Mouse (Mus musculus): Measurements from ENCODE around the gene Zbed3. TPM values are rescaled to one million over a fixed set of nuclear protein-coding genes. Genes with fewer than 3 reads are reported as not detected.

The Zbed3 gene
- 47.2 TPM for polyA plus RNA-seq (2021)

DNA sequence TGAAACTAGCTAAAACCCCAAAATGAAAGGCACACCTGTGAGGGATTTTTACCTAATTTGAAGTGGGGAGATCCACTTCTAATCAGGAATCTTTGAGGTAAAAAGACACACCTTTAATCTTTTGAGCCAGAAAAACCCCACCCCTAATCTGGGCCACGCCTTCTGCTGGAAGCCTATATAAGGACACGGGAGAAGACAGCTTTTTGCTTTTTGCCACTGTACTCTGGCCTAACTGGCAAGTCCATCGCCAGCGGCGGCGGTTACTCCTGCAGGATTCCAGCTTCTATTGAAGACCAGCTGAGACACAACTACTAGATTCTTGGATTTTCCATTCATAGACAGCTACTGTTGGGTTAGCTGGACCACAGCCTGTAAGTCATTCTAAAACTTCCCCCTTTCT, at the start of gene Zbed3:
Gene Zbed3 (plus strand): TSS at position 213 of the 400 bp plus-strand sequence.
- no peak for TF ChIP-seq CTCF (IDR thresholded peaks at IDR 0.05)
- POLR2A ChIA-PET = no interaction called here
- no peak for ATAC-seq
- in situ Hi-C loops (cut with MboI; ENCODE audit: low pct_unique_long_range_greater_than_20kb) = no loop called here
- DNase-seq (ENCODE audit: low read depth, low spot score) = no peak
- CTCF ChIA-PET = interaction anchor here (1.1 to 1.8 kb wide), 4 partner anchors 17 to 305 kb away, joined by 3 read pairs; no protein-coding TSS in a partner anchor
- H3K27me3 ChIP-seq = no peaks in the 10 kb centered on the region

DNA sequence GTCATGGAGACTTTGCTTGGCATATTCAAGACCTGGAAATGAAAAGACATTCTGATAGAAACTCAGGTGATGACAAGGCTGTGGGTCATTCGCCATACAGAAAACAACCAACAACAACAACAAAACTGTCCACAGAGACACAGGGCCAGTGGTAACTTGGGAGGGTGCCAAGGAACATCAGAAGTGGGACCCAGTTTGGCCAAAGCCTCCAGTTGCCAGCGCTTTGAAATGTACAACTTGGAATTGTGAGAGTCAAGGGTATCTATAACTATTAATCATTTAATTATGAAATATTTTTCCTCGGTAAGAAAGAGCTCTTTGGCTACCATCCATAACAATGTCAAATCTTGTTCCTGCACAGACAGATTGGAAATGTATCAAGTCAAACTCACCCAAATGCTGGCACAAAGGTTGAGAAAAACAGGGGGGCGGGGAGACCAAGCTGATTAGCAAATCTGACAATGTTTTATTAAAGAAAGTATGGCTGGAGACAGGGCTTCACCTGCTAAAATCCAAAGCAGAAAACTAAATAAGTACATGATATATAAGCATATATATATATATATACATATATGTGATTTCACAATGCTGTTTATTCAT, 44.9 kb upstream of the Zbed3 start:
- in situ Hi-C loops (cut with MboI; ENCODE audit: low pct_unique_long_range_greater_than_20kb) = no loop called here
- CTCF ChIA-PET = interaction anchor here (0.9 to 1.1 kb wide), 3 partner anchors 8 to 25 kb away, joined by 3 to 4 read pairs (median 3); no protein-coding TSS in a partner anchor
- POLR2A ChIA-PET = no interaction called here
- DNase-seq (ENCODE audit: low read depth, low spot score) (no peak), ATAC-seq (no peak)
- no peak for TF ChIP-seq CTCF (IDR thresholded peaks at IDR 0.05)
- no peaks in the 10 kb centered on the region for H3K27me3 ChIP-seq

DNA sequence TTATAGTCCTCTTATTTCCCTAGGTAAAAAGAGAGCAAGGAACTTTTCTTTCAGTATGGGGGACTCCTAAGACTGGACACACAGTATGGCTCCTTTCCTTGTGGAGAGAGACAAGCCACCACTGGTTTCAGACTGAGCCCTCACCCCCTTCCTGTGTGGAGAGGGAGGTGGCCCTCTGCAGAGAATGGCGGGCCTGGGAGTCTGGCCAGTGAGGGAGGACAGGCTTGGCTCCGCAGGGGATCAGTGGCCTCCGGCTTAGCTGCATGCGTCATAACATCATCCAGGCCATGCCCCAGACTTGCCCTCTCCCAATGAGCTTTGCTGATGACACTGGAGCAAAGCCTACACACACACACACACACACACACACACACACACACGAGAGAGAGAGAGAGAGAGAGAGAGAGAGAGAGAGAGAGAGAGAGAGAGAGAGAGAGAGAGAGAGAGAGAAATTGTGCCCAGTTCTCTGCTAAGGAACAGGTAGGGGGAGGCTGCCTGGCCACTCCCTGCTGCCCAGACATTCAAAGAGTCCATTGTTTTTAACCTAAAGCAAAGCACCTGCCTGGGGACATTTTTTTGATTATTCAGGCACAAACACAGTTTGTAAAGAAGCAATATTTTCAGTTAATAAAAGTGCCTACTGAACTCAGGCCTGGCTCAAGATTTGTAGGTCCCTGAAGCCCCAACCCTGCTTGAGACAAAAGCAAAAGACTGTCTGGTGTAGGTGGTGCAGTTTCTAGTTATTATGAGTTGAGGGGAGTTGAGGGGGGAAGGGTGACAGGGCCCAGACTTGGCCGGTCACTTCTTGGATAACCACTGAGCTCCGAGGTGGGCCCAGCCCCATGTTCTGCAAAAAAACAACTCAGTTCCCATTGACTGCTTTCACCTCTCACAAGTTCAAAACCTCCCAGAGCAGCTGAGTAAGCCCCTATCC, 41.4 kb upstream of the Zbed3 start:
- CTCF ChIA-PET = no interaction called here
- no peaks in the 10 kb centered on the region for H3K27me3 ChIP-seq
- ATAC-seq (peak; percentile 47), DNase-seq (ENCODE audit: low read depth, low spot score) (no peak)
- POLR2A ChIA-PET = no interaction called here
- in situ Hi-C loops (cut with MboI; ENCODE audit: low pct_unique_long_range_greater_than_20kb) = no loop called here
- no peak for TF ChIP-seq CTCF (IDR thresholded peaks at IDR 0.05)

DNA sequence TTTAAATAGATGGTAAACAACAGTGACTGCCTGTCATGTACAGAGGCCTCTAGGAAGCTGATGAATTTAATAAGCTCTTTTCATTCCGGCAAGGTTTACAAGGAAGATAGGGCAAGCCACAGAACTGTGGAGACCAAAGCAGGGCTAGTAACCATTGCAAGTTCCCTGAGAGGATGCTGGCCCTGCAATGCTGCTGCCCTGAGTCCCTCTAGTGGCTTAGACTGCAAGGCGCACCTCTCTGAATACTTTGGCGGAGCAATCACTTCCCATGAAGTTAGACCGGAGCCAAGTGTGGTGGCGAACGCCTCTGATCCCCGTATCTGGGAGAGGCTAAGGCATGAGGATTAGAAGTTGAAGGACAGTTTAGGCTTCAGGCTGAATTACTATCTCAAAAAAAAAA, 36.4 kb upstream of the Zbed3 start:
- DNase-seq (ENCODE audit: low read depth, low spot score) = no peak
- ATAC-seq = peak; percentile 97
- ChIA-PET CTCF (interaction anchor here (0.6 to 1.5 kb wide), 6 partner anchors 8 to 311 kb away, joined by 3 to 6 read pairs (median 4); partner anchors contain the start of gene Wdr41), POLR2A (no interaction called here)
- TF ChIP-seq CTCF (IDR thresholded peaks at IDR 0.05) = peak; percentile 93
- H3K27me3 ChIP-seq = no peaks in the 10 kb centered on the region
- in situ Hi-C loops (cut with MboI; ENCODE audit: low pct_unique_long_range_greater_than_20kb) = loop anchor here (5.0 kb wide), 1 partner anchor 270 kb away; no protein-coding TSS in a partner anchor

DNA sequence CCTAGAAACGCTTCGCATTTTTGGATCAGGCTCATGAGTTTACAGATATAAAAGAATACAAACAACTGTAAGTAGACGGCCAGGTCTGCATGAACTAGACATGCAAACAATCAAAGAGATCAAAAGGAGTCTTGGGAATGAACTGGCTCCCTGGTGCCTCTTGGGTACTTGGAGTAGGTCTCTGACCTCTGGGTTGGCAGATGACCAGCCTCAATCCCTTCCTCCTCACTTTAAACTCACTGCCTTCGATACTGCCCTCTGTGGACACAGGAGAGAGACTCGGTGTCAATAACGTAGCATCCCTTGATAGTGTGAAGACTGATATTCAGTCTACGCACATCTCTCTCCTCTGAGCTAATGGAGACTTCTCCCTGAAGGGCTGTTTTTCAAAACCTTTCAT, 35.4 kb upstream of the Zbed3 start:
- ChIA-PET POLR2A (interaction anchor here (0.6 kb wide), 1 partner anchor 62 kb away, joined by 7 read pairs; no protein-coding TSS in a partner anchor), CTCF (no interaction called here)
- H3K27me3 ChIP-seq = no peaks in the 10 kb centered on the region
- no peak for ATAC-seq
- TF ChIP-seq CTCF (IDR thresholded peaks at IDR 0.05) = no peak
- no peak for DNase-seq (ENCODE audit: low read depth, low spot score)
- in situ Hi-C loops (cut with MboI; ENCODE audit: low pct_unique_long_range_greater_than_20kb) = loop anchor here (5.0 kb wide), 1 partner anchor 271 kb away; no protein-coding TSS in a partner anchor

DNA sequence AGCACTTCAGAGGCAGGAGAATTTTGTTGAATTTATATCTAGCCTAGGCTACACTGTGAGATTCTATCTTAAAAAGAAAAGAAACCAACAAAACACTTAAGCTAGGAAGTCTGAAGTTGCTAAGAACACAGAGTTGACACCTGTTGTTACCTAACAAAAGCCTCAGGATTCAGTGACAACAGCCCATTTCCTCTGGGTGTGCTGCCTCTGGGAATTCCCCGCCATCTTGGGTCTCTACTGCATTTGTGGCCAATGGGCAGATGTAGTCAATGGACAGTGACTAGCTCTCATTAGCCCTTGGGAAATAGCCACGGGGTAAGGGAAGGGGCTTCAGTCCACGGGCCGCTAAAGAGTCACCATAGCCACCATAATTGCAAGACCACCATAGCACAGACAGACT, 31.4 kb upstream of the Zbed3 start:
- POLR2A ChIA-PET = no interaction called here
- in situ Hi-C loops (cut with MboI; ENCODE audit: low pct_unique_long_range_greater_than_20kb) = no loop called here
- DNase-seq (ENCODE audit: low read depth, low spot score) (no peak), ATAC-seq (no peak)
- TF ChIP-seq CTCF (IDR thresholded peaks at IDR 0.05) = no peak
- no peaks in the 10 kb centered on the region for H3K27me3 ChIP-seq
- CTCF ChIA-PET = no interaction called here

DNA sequence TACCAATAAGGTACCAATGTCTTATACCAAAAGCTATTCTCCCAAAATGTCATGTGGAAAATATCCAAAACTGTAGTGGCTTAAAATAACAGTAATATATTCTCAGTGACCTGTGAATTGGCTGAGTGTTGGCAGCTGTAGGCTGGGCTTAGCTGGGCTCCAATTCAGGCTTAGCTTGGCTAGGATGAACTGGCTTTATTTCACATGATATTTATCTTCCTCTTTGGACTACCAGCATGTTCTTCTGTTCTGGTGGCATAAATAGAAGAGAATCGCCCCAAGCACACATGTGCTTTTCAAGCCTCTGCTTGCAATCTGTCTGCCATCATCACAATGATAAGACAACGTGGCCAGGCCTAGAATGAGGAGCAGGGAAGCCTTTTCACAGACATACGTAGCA, 23.5 kb upstream of the Zbed3 start:
- H3K27me3 ChIP-seq = no peaks in the 10 kb centered on the region
- CTCF ChIA-PET = interaction anchor here (0.7 to 1.4 kb wide), 2 partner anchors 15 to 63 kb away, joined by 3 read pairs; no protein-coding TSS in a partner anchor
- ATAC-seq = no peak
- POLR2A ChIA-PET = no interaction called here
- no peak for DNase-seq (ENCODE audit: low read depth, low spot score)
- in situ Hi-C loops (cut with MboI; ENCODE audit: low pct_unique_long_range_greater_than_20kb) = no loop called here
- TF ChIP-seq CTCF (IDR thresholded peaks at IDR 0.05) = no peak

DNA sequence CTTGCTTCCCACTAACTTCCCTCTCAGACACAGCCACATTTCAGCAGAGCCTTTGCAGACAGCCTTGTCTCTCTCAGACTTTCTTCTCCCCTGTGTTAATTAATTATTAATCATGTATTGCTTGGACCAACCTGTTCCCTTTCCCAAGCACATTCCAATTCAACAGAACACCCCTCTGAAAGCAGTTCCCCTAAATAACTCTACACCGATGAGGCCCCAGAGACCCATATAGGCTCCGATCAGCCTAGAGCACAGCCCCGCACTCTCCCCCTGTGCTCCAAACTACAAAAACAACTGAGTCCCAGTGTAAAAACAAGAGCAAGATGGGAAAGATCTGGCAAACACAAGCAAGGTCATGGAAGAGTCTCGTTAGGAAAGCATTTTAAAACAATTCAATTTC, 16.8 kb upstream of the Zbed3 start:
- CTCF ChIA-PET = interaction anchor here (1.4 to 1.6 kb wide), 2 partner anchors 17 to 19 kb away, joined by 3 read pairs; partner anchors contain the start of gene Zbed3
- ATAC-seq = no peak
- no peaks in the 10 kb centered on the region for H3K27me3 ChIP-seq
- DNase-seq (ENCODE audit: low read depth, low spot score) = no peak
- TF ChIP-seq CTCF (IDR thresholded peaks at IDR 0.05) = no peak
- POLR2A ChIA-PET = interaction anchor here (1.1 kb wide), 1 partner anchor 147 kb away, joined by 3 read pairs; no protein-coding TSS in a partner anchor
- in situ Hi-C loops (cut with MboI; ENCODE audit: low pct_unique_long_range_greater_than_20kb) = no loop called here

DNA sequence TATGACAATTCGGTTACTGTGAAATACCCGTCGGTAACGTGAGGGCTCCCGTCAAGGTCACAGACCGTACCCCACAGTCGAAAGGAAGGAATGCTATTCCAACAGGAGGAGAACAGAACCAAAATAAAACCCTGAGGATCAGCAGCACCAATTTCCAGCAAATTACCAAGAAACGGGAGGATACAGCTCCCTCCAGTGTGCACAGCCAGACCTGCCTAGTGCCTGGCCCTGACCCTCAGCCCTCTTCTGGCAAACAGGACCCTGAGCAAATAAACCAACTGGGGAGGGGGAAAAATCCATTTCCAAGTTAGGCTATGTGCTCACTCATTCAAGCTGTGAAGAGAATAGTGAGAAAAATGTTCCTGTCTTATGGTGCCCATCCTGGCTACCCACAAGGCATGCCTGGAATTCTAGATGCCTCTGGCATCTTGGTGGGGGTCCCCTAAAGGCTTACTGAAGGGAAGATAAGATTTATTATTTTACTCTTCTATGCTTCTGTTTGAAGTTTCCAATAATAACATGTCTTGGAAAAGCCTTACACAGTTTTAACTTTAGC, 16.2 kb upstream of the Zbed3 start:
- in situ Hi-C loops (cut with MboI; ENCODE audit: low pct_unique_long_range_greater_than_20kb) = no loop called here
- no peaks in the 10 kb centered on the region for H3K27me3 ChIP-seq

DNA sequence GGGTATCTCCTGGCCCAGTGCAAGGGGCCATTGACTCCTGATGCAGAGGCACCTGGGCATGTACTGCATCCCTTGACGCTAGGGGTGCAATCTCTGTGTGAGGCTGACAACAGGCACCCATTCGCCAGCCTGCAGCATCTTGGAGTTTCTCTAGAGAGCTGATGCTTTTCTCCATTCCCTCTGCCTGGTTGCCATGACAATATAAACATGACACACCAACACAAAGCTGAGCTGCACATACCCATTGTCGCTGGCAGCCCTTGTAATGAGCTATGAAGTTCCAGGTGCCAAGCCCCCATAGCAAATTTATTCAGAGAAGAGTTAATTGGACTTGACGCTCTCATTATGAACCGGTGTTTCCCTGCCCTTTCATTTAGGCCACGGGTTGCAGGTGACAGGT, 11.4 kb upstream of the Zbed3 start:
- no peak for TF ChIP-seq CTCF (IDR thresholded peaks at IDR 0.05)
- no peak for DNase-seq (ENCODE audit: low read depth, low spot score)
- no peak for ATAC-seq
- in situ Hi-C loops (cut with MboI; ENCODE audit: low pct_unique_long_range_greater_than_20kb) = no loop called here
- POLR2A ChIA-PET = no interaction called here
- no peaks in the 10 kb centered on the region for H3K27me3 ChIP-seq
- CTCF ChIA-PET = interaction anchor here (0.7 kb wide), 1 partner anchor 13 kb away, joined by 3 read pairs; no protein-coding TSS in a partner anchor

More for the DNA sequence above, 16.2 kb upstream of the Zbed3 start:
- ATAC-seq (peak; percentile 93), DNase-seq (ENCODE audit: low read depth, low spot score) (no peak)
- ChIA-PET POLR2A (interaction anchor here (1.1 kb wide), 1 partner anchor 148 kb away, joined by 3 read pairs; no protein-coding TSS in a partner anchor), CTCF (interaction anchor here (1.4 kb wide), 1 partner anchor 16 kb away, joined by 3 read pairs; the partner anchor contains the start of gene Zbed3)
- peak; percentile 57 for TF ChIP-seq CTCF (IDR thresholded peaks at IDR 0.05)
